Mouse (Mus musculus) ovary, adult 10 weeks (tissue): ENCODE measurements around the gene Sae1. TPM values are rescaled to one million over a fixed set of nuclear protein-coding genes. Genes with fewer than 3 reads are reported as not detected.

Experiments
- polyA plus RNA-seq: library from polyadenylated mRNA; stranded (reverse); fragments of 350-450 nt; fragmentation: Illumina TruSeq; extraction: RNeasy Lipid Tissue Mini Kit (QIAGEN cat#74804); gene quantifications from one replicate; pipeline ENCODE4 v1.2.3, GENCODE M21; 2014

Sae1 gene
- 78.9 TPM for polyA plus RNA-seq

GRCm38 (mm10) chr7:16387160-16388041 is at the start of gene Sae1:
Gene Sae1, minus strand, starts transcription at chr7:16387806.

GRCm38 (mm10) chr7:16400689-16401611 is 13.3 kb upstream of the Sae1 start, which contains the start of gene Zc3h4:
Gene Zc3h4, plus strand, starts transcription at chr7:16400910.

GRCm38 (mm10) chr7:16308093-16308492 is 79.5 kb downstream of the Sae1 start, which contains the start of gene Bbc3:
Gene Bbc3, plus strand, starts transcription at chr7:16308393.

GRCm38 (mm10) chr7:16286026-16286961 is 101.3 kb downstream of the Sae1 start, which contains the start of gene Ccdc9:
Gene Ccdc9, minus strand, starts transcription at chr7:16286795.

GRCm38 (mm10) chr7:16273081-16273765 is 114.4 kb downstream of the Sae1 start, which contains the start of gene Inafm1:
Gene Inafm1, minus strand, starts transcription at chr7:16273617.

Other genes starting within 250 kb of the Sae1 start
- not detected for gene Meis3, start 212.7 kb downstream of the Sae1 start, polyA plus RNA-seq
- 0.23 TPM for gene Dhx34, start 165.8 kb downstream of the Sae1 start, polyA plus RNA-seq
- 0.46 TPM for gene C5ar2, start 143.7 kb downstream of the Sae1 start, polyA plus RNA-seq
- gene C5ar1, start 128.3 kb downstream of the Sae1 start, polyA plus RNA-seq = 4.9 TPM
- 2.3 TPM for gene Inafm1, start 114.2 kb downstream of the Sae1 start, polyA plus RNA-seq
- 15.1 TPM for gene Ccdc9, start 101.0 kb downstream of the Sae1 start, polyA plus RNA-seq
- not detected for gene Bbc3, start 79.4 kb downstream of the Sae1 start, polyA plus RNA-seq
- 6.2 TPM for gene Zc3h4, start 13.1 kb upstream of the Sae1 start, polyA plus RNA-seq
- not detected for gene Tmem160, start 65.0 kb upstream of the Sae1 start, polyA plus RNA-seq
- gene Npas1, start 89.9 kb upstream of the Sae1 start, polyA plus RNA-seq = not detected
- gene Arhgap35, start 227.2 kb upstream of the Sae1 start, polyA plus RNA-seq = 62.3 TPM